16 mouse cellular contexts compared by ENCODE assay signal in genomic region chr1:178219166-178220077, GRCm38 (mm10). TPM values are rescaled to one million over a fixed set of nuclear protein-coding genes. Genes with fewer than 3 reads are reported as not detected.
DNase-seq lines count a peak whose midpoint lies in the region; ATAC-seq and TF ChIP-seq lines count a peak whose summit lies in the region.
"Had no signal": no experiment of that assay in that cellular context is flagged by ENCODE, and none has a peak within 500 bp of the region (broad histone marks: within the 10 kb centered on the region; RNA-seq: fewer than 3 reads in every experiment).

No protein-coding gene starts in this region.

- 0 out of 2 replicates have a peak, but pooled peaks cover under 1% of the 10 kb centered on the region for H3K9me3 ChIP-seq in heart, embryonic 14.5 days (ENCODE audit: control insufficient read depth, low read length)
- H3K9me3 ChIP-seq: forebrain, embryonic 13.5 days; midbrain, embryonic 12.5 days had no signal

- DNase-seq in gastrocnemius, adult 2 months, result peak; percentile 58
- no peak for DNase-seq in gastrocnemius, postnatal 36 days
- peak; percentile 18 for DNase-seq in fat pad, adult 2 months (ENCODE audit: extremely low read depth, low read depth, low spot score)
- DNase-seq in lung, postnatal 25 days (ENCODE audit: low spot score), result peak; percentile 46
- no peak for DNase-seq in yolk sac, embryonic 10.5 days (ENCODE audit: low spot score)
- no peak for DNase-seq in thymus, adult 18-20 months
- no peak for DNase-seq in layer of hippocampus, adult 9-10 months (ENCODE audit: low spot score)
- DNase-seq: adrenal gland, adult 8-10 months; kidney, postnatal 4 days; liver, embryonic 13.5 days had no signal

- peak overlapping the region; percentile 27; the same call in 1 of the 2 replicates for H3K9ac ChIP-seq in heart, embryonic 14.5 days (ENCODE audit: low read length)
- H3K9ac ChIP-seq: embryonic facial prominence, embryonic 12.5 days; forebrain, embryonic 13.5 days; liver, embryonic 13.5 days; midbrain, embryonic 12.5 days had no signal

- no peak for TF ChIP-seq CTCF in gastrocnemius, adult 2 months (IDR thresholded peaks at IDR 0.05)

- peak; percentile 61; the same call in 1 of the 2 replicates for ATAC-seq in heart, embryonic 14.5 days (ENCODE audit: insufficient number of reproducible peaks, insufficient read depth, low FRiP score, low read depth)
- ATAC-seq: forebrain, embryonic 13.5 days; Patski had no signal

- peak overlapping the region; percentile 41 for H3K4me2 ChIP-seq in heart, embryonic 14.5 days (ENCODE audit: low read length)
- H3K4me2 ChIP-seq: embryonic facial prominence, embryonic 12.5 days; forebrain, embryonic 13.5 days; liver, embryonic 13.5 days; midbrain, embryonic 12.5 days had no signal

- H3K27ac ChIP-seq in gastrocnemius, adult 2 months, result peak overlapping the region; percentile 85
- H3K27ac ChIP-seq in heart, embryonic 14.5 days (replicated peaks in 1 of 2; ENCODE audit: control insufficient read depth in 1 of 2, insufficient read depth in 1 of 2, low read depth in 2 of 2, low read length in 2 of 2), result peak overlapping the region; percentile 87 to 96
- H3K27ac ChIP-seq: embryonic facial prominence, embryonic 12.5 days; forebrain, embryonic 13.5 days; left cerebral cortex, adult 2 months; liver, embryonic 13.5 days; midbrain, embryonic 12.5 days had no signal

- 45% methylated on average over 5 of the region's 5 CpGs for WGBS in heart, embryonic 14.5 days

- H3K27me3 ChIP-seq in heart, embryonic 14.5 days (ENCODE audit: control insufficient read depth, insufficient read depth, low read length), result no peaks in the 10 kb centered on the region
- H3K27me3 ChIP-seq: embryonic facial prominence, embryonic 12.5 days; forebrain, embryonic 13.5 days; liver, embryonic 13.5 days; midbrain, embryonic 12.5 days; Patski had no signal

- H3K4me1 ChIP-seq in heart, embryonic 14.5 days (ENCODE audit: control insufficient read depth in 2 of 2, insufficient read depth in 2 of 2, low read length in 2 of 2), result peaks cover 0 to 11% of the 10 kb centered on the region in 2 experiments; a peak in 2 of 4 replicates
- H3K4me1 ChIP-seq: embryonic facial prominence, embryonic 12.5 days; forebrain, embryonic 13.5 days; midbrain, embryonic 12.5 days had no signal

- no peaks in the 10 kb centered on the region for H3K36me3 ChIP-seq in heart, embryonic 14.5 days (ENCODE audit: control insufficient read depth, insufficient read depth, low read length)
- H3K36me3 ChIP-seq: embryonic facial prominence, embryonic 12.5 days had no signal

- intact Hi-C loops in gastrocnemius, adult 2 months (cut with DNase I), result no loop called here
- intact Hi-C loops in gastrocnemius, postnatal 36 days (cut with DNase I), result no loop called here

- peak overlapping the region; percentile 15 for H3K4me3 ChIP-seq in gastrocnemius, adult 2 months
- H3K4me3 ChIP-seq in heart, embryonic 14.5 days (ENCODE audit: control insufficient read depth in 1 of 2, insufficient read depth in 1 of 2, low read depth in 1 of 2, low read length in 2 of 2), result no peak overlapping the region
- H3K4me3 ChIP-seq: embryonic facial prominence, embryonic 12.5 days; forebrain, embryonic 13.5 days; left cerebral cortex, adult 2 months; liver, embryonic 13.5 days; midbrain, embryonic 12.5 days had no signal

RNA-seq across cellular contexts. Expression of gene Desi2, which starts 32.2 kb away (rescaled TPM):
- 10 to 100 TPM; 33.0 to 40.9 TPM for total RNA-seq in gastrocnemius, adult 2 months (2021)
- 10 to 100 TPM; 29.2 to 30.3 TPM for total RNA-seq in gastrocnemius, postnatal 36 days (2021)
- polyA plus RNA-seq in heart, embryonic 14.5 days (2014; fragmentation: Nextera tagmentation; extraction: Ambion mirVana), result 25.9 and 30.7 TPM in 2 replicates

Comparison
In these comparisons a context has a peak if more than half of its experiments do, and no peak if none do; other contexts are left out.
1. DNase-seq: peak in gastrocnemius, adult 2 months (single experiment), fat pad, adult 2 months (single experiment) and lung, postnatal 25 days (single experiment); none in gastrocnemius, postnatal 36 days (0 of 2), yolk sac, embryonic 10.5 days (single experiment), thymus, adult 18-20 months (0 of 2) and layer of hippocampus, adult 9-10 months (single experiment).